Mouse (Mus musculus) stomach, embryonic 16.5 days (tissue): ENCODE data around the gene Alyref. TPM values are rescaled to one million over a fixed set of nuclear protein-coding genes. Genes with fewer than 3 reads are reported as not detected.

ENCODE experiments used
- ATAC-seq: fragments of 200-750 bp; cut with Nextera tagmentation; 2 replicates; pipeline ENCODE4 v1.8.0; 2017; ENCODE audit warnings: moderate number of reproducible peaks, moderate TSS enrichment; ENCODE audit not compliant: insufficient read depth, low FRiP score
- H3K27ac ChIP-seq: fragments of 300-500 bp; sonication (generic); 2 replicates; pipeline ENCODE4 v1.5.1; 2014; ENCODE audit warnings: low read length
- H3K27me3 ChIP-seq: fragments of 300-500 bp; sonication (generic); 2 replicates; pipeline ENCODE4 v1.6.1; 2014; ENCODE audit warnings: low read length, control low read depth, mixed read lengths; ENCODE audit not compliant: control insufficient read depth, insufficient read depth
- H3K36me3 ChIP-seq: fragments of 300-500 bp; sonication (generic); 2 replicates; pipeline ENCODE4 v1.6.1; 2014; ENCODE audit warnings: low read length; ENCODE audit not compliant: control insufficient read depth, insufficient read depth
- H3K4me1 ChIP-seq: fragments of 300-500 bp; sonication (generic); 2 replicates; pipeline ENCODE4 v1.6.1; 2014; ENCODE audit warnings: low read length, control low read depth, mixed read lengths; ENCODE audit not compliant: control insufficient read depth, insufficient read depth
- H3K4me2 ChIP-seq: fragments of 300-500 bp; sonication (generic); 2 replicates; pipeline ENCODE4 v1.6.1; 2014; ENCODE audit warnings: low read depth, low read length, mixed read lengths
- H3K4me3 ChIP-seq: fragments of 300-500 bp; sonication (generic); replicated peaks from 2 replicates; pipeline ENCODE4 v1.5.1; 2014; ENCODE audit warnings: mild to moderate bottlenecking, low read length
- H3K9ac ChIP-seq: fragments of 300-500 bp; sonication (generic); 2 replicates; pipeline ENCODE4 v1.6.1; 2014; ENCODE audit warnings: low read length
- H3K9me3 ChIP-seq: fragments of 300-500 bp; sonication (generic); replicated peaks from 2 replicates; pipeline ENCODE4 v1.6.1; 2016; ENCODE audit warnings: low read length, control low read depth; ENCODE audit not compliant: control insufficient read depth
- WGBS: fragments of 180-500 bp; shearing (Covaris S2); extraction: QIAGEN DNeasy Blood & Tissue Kit; methylation state at CpG from one replicate; pipeline ENCODE4 v1.1.7; 2014; 5-methylcytosine and 5-hydroxymethylcytosine counted together
- polyA plus RNA-seq: library from polyadenylated mRNA; unstranded; fragments of >200 nt; fragmentation: Nextera tagmentation; extraction: Ambion mirVana; gene quantifications from 2 replicates; pipeline ENCODE4 v1.2.1, GENCODE M21; 2015

Gene Alyref
- polyA plus RNA-seq, 1 experiment from 2014 or later: 55.5 TPM

GRCm38 (mm10) chr11:120573585-120574277, 24.4 kb downstream of the Alyref start:
- Histone ChIP-seq H3K9me3 (no peaks in the 10 kb centered on the region), H3K27ac (peak overlapping the region; percentile 85), H3K4me2 (peak overlapping the region; percentile 87), H3K9ac (peak overlapping the region; percentile 77), H3K36me3 (peaks cover 25% of the 10 kb centered on the region), H3K27me3 (no peaks in the 10 kb centered on the region), H3K4me1 (peaks cover 18% of the 10 kb centered on the region), H3K4me3 (peak overlapping the region; percentile 98)
- WGBS: under 1% methylated on average over 23 of the region's 23 CpGs
- ATAC-seq: no peak

DNA sequence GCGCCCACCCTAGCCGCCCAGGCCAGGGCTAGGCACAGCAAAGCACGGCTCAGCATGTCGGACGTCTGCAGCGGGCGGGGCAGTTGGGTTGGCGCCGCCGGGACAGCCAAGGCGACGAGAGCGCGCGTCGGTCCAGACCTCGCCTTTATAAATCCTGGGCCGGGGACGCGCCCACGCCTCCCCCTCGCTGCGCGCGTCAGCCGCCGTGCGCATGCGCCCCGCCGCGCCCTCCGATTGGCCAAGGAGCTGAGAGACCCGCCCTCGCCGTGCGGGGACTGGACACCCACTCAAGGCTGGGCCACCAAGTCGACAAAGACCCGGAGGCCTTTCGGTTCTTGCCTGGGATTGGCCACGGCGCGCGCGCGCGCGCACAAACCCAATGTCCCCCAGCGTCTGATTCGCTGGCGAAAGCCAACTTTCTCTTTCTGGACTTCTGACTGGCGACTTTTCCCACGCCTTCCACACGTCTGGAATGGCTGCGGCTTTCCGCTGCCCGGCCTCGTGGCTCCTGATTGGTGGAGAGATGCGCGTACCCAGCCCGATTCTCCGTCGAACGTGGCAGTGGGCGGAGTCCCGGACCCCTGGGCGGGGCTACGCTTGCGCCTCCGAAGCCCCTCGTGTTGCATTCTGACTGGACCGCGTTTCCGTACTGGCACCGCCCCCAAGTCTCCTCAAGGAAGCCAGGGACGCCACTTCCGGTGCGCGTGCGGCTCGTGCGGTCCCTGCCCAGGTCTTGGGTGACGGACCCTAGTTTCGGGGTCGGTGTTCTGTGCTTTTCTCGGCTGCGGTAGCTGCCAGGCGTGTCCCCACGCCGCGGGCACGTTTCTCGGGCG, 25.2 kb downstream of the Alyref start, which contains the start of gene P4hb:
Gene P4hb, minus strand, starts transcription at position 502 of the 833 bp plus-strand sequence.
- peak; percentile 96 for ATAC-seq
- peak within 1 kb of the TSS; percentile 89 for H3K4me2 ChIP-seq
- WGBS: under 1% methylated on average over 94 of the region's 94 CpGs
- peak within 1 kb of the TSS; percentile 95 for H3K9ac ChIP-seq
- peak within 1 kb of the TSS; percentile 98 for H3K4me3 ChIP-seq
- no peaks in the 10 kb centered on the region for H3K9me3 ChIP-seq
- no peaks in the 10 kb centered on the region for H3K27me3 ChIP-seq
- peaks cover 18% of the 10 kb centered on the region for H3K4me1 ChIP-seq
- peak within 1 kb of the TSS; percentile 90 for H3K27ac ChIP-seq
- H3K36me3 ChIP-seq: peaks cover 17% of the 10 kb centered on the region

GRCm38 (mm10) chr11:120572417-120572751, 25.8 kb downstream of the Alyref start:
- Histone ChIP-seq H3K4me1 (peaks cover 18% of the 10 kb centered on the region), H3K36me3 (peaks cover 18% of the 10 kb centered on the region), H3K9me3 (no peaks in the 10 kb centered on the region), H3K9ac (peak overlapping the region; percentile 95), H3K27ac (peak overlapping the region; percentile 90), H3K27me3 (no peaks in the 10 kb centered on the region), H3K4me3 (peak overlapping the region; percentile 98), H3K4me2 (peak overlapping the region; percentile 89)
- WGBS: under 1% methylated on average over 22 of the region's 24 CpGs
- ATAC-seq: peak; percentile 5

GRCm38 (mm10) chr11:120571754-120572416, 26.3 kb downstream of the Alyref start:
- H3K9ac ChIP-seq: peak overlapping the region; percentile 95
- H3K4me2 ChIP-seq: peak overlapping the region; percentile 89
- 5% methylated on average over 11 of the region's 11 CpGs for WGBS
- no peaks in the 10 kb centered on the region for H3K9me3 ChIP-seq
- peak overlapping the region; percentile 90 for H3K27ac ChIP-seq
- H3K4me3 ChIP-seq: peak overlapping the region; percentile 98
- ATAC-seq: no peak
- no peaks in the 10 kb centered on the region for H3K27me3 ChIP-seq
- peaks cover 22% of the 10 kb centered on the region for H3K36me3 ChIP-seq
- H3K4me1 ChIP-seq: peaks cover 18% of the 10 kb centered on the region

- Histone ChIP-seq H3K4me3 (peak overlapping the region; percentile 98), H3K27ac (0 out of 2 replicates have a peak overlapping the region, but pooled peaks have one; percentile 34), H3K27me3 (no peaks in the 10 kb centered on the region), H3K4me1 (peaks cover 18% of the 10 kb centered on the region), H3K9me3 (no peaks in the 10 kb centered on the region), H3K4me2 (peak overlapping the region; percentile 89), H3K36me3 (peaks cover 25% of the 10 kb centered on the region), H3K9ac (peak overlapping the region; percentile 95)
- WGBS: 54% methylated on average over 3 of the region's 3 CpGs
- no peak for ATAC-seq
Observed at GRCm38 (mm10) chr11:120571122-120571521, 27.0 kb downstream of the Alyref start.

DNA sequence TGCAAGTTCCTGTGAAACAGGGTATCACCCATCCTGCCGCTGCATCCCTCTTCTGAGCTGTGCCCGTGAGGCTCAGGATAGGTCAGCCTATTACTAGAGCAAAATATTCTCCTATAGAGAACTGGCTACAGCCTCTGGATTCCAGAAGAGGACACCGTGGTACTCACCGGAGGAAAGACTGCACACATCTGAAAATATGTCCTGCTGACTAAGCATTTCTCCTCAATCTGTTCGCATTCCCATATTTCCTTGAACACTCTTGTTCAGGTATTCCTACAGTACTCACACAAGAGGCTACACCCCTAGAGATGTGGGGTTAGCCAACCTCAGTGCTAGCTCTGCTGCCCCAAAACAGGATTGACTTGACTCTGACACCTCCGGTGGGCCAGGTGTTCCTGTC, 29.8 kb downstream of the Alyref start:
- no peak overlapping the region for H3K4me3 ChIP-seq
- peaks cover 25% of the 10 kb centered on the region for H3K36me3 ChIP-seq
- H3K4me2 ChIP-seq: no peak overlapping the region
- H3K27me3 ChIP-seq: no peaks in the 10 kb centered on the region
- no peak overlapping the region for H3K27ac ChIP-seq
- no peak overlapping the region for H3K9ac ChIP-seq
- H3K9me3 ChIP-seq: no peaks in the 10 kb centered on the region
- 90% methylated on average over 6 of the region's 6 CpGs for WGBS
- peaks cover 11% of the 10 kb centered on the region for H3K4me1 ChIP-seq
- no peak for ATAC-seq

DNA sequence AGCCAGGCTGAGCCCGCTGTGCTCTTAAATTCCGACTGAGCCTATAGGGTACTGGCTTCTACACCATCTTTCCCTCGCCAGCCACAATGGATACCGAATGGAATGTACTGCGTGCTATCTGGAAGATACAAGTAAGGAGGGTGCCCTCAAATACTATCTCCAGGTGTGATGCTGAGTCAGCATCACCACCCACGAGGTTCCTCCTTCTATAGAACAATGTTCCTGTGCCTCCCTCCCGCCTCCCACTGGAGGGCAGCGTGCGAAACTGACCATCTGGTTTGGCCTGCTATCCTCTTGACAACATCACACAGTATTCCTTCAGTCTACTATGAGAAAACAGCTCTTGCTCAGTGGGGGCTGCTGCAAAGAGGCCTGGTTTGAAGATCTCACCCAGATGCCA, 33.1 kb downstream of the Alyref start:
- no peak for ATAC-seq
- Histone ChIP-seq H3K9me3 (no peaks in the 10 kb centered on the region), H3K4me2 (no peak overlapping the region), H3K27me3 (no peaks in the 10 kb centered on the region), H3K4me1 (no peaks in the 10 kb centered on the region), H3K4me3 (no peak overlapping the region), H3K36me3 (peaks cover 45% of the 10 kb centered on the region), H3K9ac (no peak overlapping the region), H3K27ac (no peak overlapping the region)
- WGBS: 85% methylated on average over 9 of the region's 9 CpGs

DNA sequence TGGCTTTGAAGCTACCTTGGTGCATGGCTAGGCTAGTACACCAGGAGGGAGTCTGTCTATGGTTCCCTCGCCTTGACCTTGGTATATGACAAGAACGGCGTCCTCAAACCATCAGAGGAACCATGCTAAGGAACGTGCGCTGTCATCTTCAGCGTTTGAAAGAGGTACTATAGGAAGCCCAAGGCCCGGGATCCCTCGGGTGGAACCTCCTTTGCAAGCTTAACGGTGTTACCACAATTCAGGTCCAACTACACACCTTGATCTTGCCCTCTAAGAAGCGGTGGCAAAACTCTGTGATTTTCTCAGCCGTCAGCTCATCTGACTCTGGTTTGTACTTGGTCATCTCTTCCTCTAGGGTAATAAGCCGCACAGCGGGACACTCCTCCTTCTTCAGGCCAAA, 35.2 kb downstream of the Alyref start:
- no peaks in the 10 kb centered on the region for H3K9me3 ChIP-seq
- no peak overlapping the region for H3K4me3 ChIP-seq
- no peak overlapping the region for H3K27ac ChIP-seq
- WGBS: 94% methylated on average over 13 of the region's 13 CpGs
- H3K27me3 ChIP-seq: no peaks in the 10 kb centered on the region
- ATAC-seq: no peak
- H3K4me2 ChIP-seq: no peak overlapping the region
- peaks cover 52% of the 10 kb centered on the region for H3K36me3 ChIP-seq
- H3K4me1 ChIP-seq: no peaks in the 10 kb centered on the region
- H3K9ac ChIP-seq: no peak overlapping the region
